Mouse (Mus musculus): ENCODE measurements around the gene 1700014D04Rik. TPM values are rescaled to one million over a fixed set of nuclear protein-coding genes. Genes with fewer than 3 reads are reported as not detected.

Gene 1700014D04Rik
- total and polyA plus RNA-seq, 3 experiments = not detected

DNA sequence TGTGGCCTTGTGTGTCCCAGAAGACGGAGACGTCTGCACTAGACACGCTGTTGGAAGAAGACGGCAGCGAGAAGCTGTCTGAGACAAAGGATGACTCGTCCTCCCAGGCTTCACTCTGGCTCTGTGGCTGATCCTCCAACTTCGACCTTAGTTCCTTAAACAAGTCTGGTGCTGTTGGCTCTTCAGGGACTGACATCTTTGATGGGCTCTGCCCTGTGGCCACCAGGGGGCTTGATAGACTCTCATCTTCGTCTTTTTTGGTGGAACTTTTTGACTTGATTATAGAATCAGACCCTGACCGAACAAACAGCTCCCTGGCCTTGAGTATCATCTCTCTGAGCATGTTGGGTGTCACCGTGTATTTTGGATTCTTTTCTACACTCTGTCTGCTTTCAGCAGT, 4.9 kb downstream of the 1700014D04Rik start:
- Histone ChIP-seq H3K9me3 (replicated peaks; ENCODE audit: low read length) (no peaks in the 10 kb centered on the region), H3K4me1 (ENCODE audit: control insufficient read depth in 1 of 2, insufficient read depth in 2 of 2) (no peaks in the 10 kb centered on the region), H3K79me2 (replicated peaks; ENCODE audit: control insufficient read depth, extremely low read depth, insufficient read depth, poor library complexity, severe bottlenecking) (no peaks in the 10 kb centered on the region), H3K9ac (ENCODE audit: insufficient read depth, low read depth) (no peak overlapping the region), H3K4me2 (ENCODE audit: insufficient read depth, low read depth, poor library complexity, severe bottlenecking) (no peak overlapping the region), H3K27ac (ENCODE audit: insufficient read depth, low read depth) (no peak overlapping the region), H3K4me3 (replicated peaks in 1 of 3; ENCODE audit: low read depth in 2 of 3, low read length in 2 of 3, poor library complexity in 1 of 3) (no peak overlapping the region), H3K36me3 (replicated peaks in 1 of 2; ENCODE audit: control insufficient read depth in 1 of 2, insufficient read depth in 1 of 2, low read length in 1 of 2) (no peaks in the 10 kb centered on the region), H3K27me3 (replicated peaks) (no peaks in the 10 kb centered on the region)
- dilution Hi-C loops (cut with MboI; ENCODE audit: extremely low pct_ligation_motif_present, extremely low pct_unique_long_range_greater_than_20kb, low sequenced_read_pairs) = no loop called here
- DNase-seq (ENCODE audit: extremely low read depth) = peak; percentile 29
- TF ChIP-seq SMC3 (IDR thresholded peaks at IDR 0.05; ENCODE audit: low read depth, low read length) = peak; percentile 43
- no peak for TF ChIP-seq HCFC1 (IDR thresholded peaks at IDR 0.05; ENCODE audit: low read depth, low read length)
- TF ChIP-seq RAD21 (IDR thresholded peaks at IDR 0.05; ENCODE audit: low read depth, low read length) = peak; percentile 16
- TF ChIP-seq PAX5 (IDR thresholded peaks at IDR 0.05; ENCODE audit: low read length) = no peak
- peak in 1 of 2 experiments; percentile 65; a peak in 3 of 4 replicates for TF ChIP-seq CTCF (conservative IDR thresholded peaks at IDR 0.05 in 1 of 2, IDR thresholded peaks at IDR 0.05 in 1 of 2; ENCODE audit: low read depth in 2 of 2, low read length in 2 of 2)
- in situ Hi-C loops (cut with MboI; ENCODE audit: low pct_ligation_motif_present, low pct_unique_long_range_greater_than_20kb, low sequenced_read_pairs) = loop anchor here (25.0 kb wide), 1 partner anchor 1129 kb away; the partner anchor contains the start of gene Slc28a3

DNA sequence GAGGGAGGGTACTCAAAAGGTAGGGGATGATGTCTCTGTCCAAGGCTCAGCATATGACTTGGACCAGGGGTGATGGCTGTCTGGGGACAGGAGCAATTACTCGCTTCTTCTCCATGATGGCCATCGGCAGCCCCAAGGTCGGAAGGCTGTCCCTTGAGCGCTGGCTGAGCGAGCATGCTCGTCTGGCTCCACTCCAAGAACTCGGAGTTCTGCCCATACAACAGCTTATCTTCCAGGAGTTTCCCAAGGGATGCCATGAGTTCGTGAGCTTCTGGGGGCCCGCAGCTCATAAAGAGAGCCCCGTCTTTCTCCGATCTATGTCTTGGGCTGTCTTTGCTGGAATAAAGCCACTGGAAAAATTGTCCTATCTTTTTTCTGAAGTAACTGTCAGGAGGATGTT, 5.5 kb downstream of the 1700014D04Rik start:
- Histone ChIP-seq H3K27me3 (replicated peaks) (no peaks in the 10 kb centered on the region), H3K36me3 (replicated peaks in 1 of 2; ENCODE audit: control insufficient read depth in 1 of 2, insufficient read depth in 1 of 2, low read length in 1 of 2) (no peaks in the 10 kb centered on the region), H3K4me2 (ENCODE audit: insufficient read depth, low read depth, poor library complexity, severe bottlenecking) (no peak overlapping the region), H3K79me2 (replicated peaks; ENCODE audit: control insufficient read depth, extremely low read depth, insufficient read depth, poor library complexity, severe bottlenecking) (no peaks in the 10 kb centered on the region), H3K9ac (ENCODE audit: insufficient read depth, low read depth) (no peak overlapping the region), H3K4me1 (ENCODE audit: control insufficient read depth in 1 of 2, insufficient read depth in 2 of 2) (no peaks in the 10 kb centered on the region), H3K27ac (ENCODE audit: insufficient read depth, low read depth) (no peak overlapping the region), H3K9me3 (replicated peaks; ENCODE audit: low read length) (no peaks in the 10 kb centered on the region), H3K4me3 (replicated peaks in 1 of 3; ENCODE audit: low read depth in 2 of 3, low read length in 2 of 3, poor library complexity in 1 of 3) (no peak overlapping the region)
- TF ChIP-seq PAX5 (IDR thresholded peaks at IDR 0.05; ENCODE audit: low read length) (no peak), SIN3A (IDR thresholded peaks at IDR 0.05; ENCODE audit: low read length) (no peak), ZC3H11A (IDR thresholded peaks at IDR 0.05; ENCODE audit: low read depth, low read length) (no peak), GABPA (IDR thresholded peaks at IDR 0.05; ENCODE audit: insufficient replicate concordance, low read depth, low read length) (no peak), BHLHE40 (IDR thresholded peaks at IDR 0.05; ENCODE audit: low read depth, low read length) (no peak), CTCF (conservative IDR thresholded peaks at IDR 0.05 in 1 of 2, IDR thresholded peaks at IDR 0.05 in 1 of 2; ENCODE audit: low read depth in 2 of 2, low read length in 2 of 2) (no peak), RAD21 (IDR thresholded peaks at IDR 0.05; ENCODE audit: low read depth, low read length) (no peak), HCFC1 (IDR thresholded peaks at IDR 0.05; ENCODE audit: low read depth, low read length) (no peak), MAZ (IDR thresholded peaks at IDR 0.05; ENCODE audit: low read depth, low read length) (no peak), ZMIZ1 (IDR thresholded peaks at IDR 0.05; ENCODE audit: low read depth, low read length) (no peak), ZKSCAN1 (IDR thresholded peaks at IDR 0.05; ENCODE audit: borderline replicate concordance, low read depth, low read length) (no peak)
- dilution Hi-C loops (cut with MboI; ENCODE audit: extremely low pct_ligation_motif_present, extremely low pct_unique_long_range_greater_than_20kb, low sequenced_read_pairs) = no loop called here
- in situ Hi-C loops (cut with MboI; ENCODE audit: low pct_ligation_motif_present, low pct_unique_long_range_greater_than_20kb, low sequenced_read_pairs) = loop anchor here (25.0 kb wide), 1 partner anchor 1129 kb away; the partner anchor contains the start of gene Slc28a3
- no peak for DNase-seq (ENCODE audit: extremely low read depth)

DNA sequence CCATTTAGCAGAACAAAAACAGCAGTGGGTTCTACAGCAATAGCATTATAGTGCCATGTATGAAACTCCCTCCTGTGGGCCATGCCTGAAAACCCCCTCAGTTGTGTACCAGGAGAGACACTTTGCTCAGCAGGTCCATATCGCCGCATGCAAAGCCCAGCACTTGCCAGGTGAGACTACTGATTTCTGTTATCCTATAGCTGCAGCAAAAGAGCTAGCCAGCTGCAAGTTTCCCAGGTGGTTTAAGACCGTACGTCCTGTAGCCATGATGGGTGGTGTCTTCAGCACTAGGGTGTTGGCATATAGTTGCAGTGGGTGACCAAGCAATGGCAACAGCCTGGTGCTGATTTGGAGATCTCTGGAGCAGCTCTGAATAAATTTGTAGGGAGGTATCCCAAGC, 7.2 kb downstream of the 1700014D04Rik start:
- dilution Hi-C loops (cut with MboI; ENCODE audit: extremely low pct_ligation_motif_present, extremely low pct_unique_long_range_greater_than_20kb, low sequenced_read_pairs) = no loop called here
- in situ Hi-C loops (cut with MboI; ENCODE audit: low pct_ligation_motif_present, low pct_unique_long_range_greater_than_20kb, low sequenced_read_pairs) = loop anchor here (25.0 kb wide), 1 partner anchor 1127 kb away; the partner anchor contains the start of gene Slc28a3
- Histone ChIP-seq H3K4me3 (replicated peaks in 1 of 3; ENCODE audit: low read depth in 2 of 3, low read length in 2 of 3, poor library complexity in 1 of 3) (no peak overlapping the region), H3K79me2 (replicated peaks; ENCODE audit: control insufficient read depth, extremely low read depth, insufficient read depth, poor library complexity, severe bottlenecking) (no peaks in the 10 kb centered on the region), H3K27ac (ENCODE audit: insufficient read depth, low read depth) (no peak overlapping the region), H3K9ac (ENCODE audit: insufficient read depth, low read depth) (no peak overlapping the region), H3K4me2 (ENCODE audit: insufficient read depth, low read depth, poor library complexity, severe bottlenecking) (no peak overlapping the region), H3K27me3 (replicated peaks) (no peaks in the 10 kb centered on the region), H3K36me3 (replicated peaks in 1 of 2; ENCODE audit: control insufficient read depth in 1 of 2, insufficient read depth in 1 of 2, low read length in 1 of 2) (no peaks in the 10 kb centered on the region), H3K4me1 (ENCODE audit: control insufficient read depth in 1 of 2, insufficient read depth in 2 of 2) (peaks cover 3 to 4% of the 10 kb centered on the region in 2 experiments), H3K9me3 (replicated peaks; ENCODE audit: low read length) (no peaks in the 10 kb centered on the region)
- TF ChIP-seq SMC3 (IDR thresholded peaks at IDR 0.05; ENCODE audit: low read depth, low read length) = no peak
- TF ChIP-seq ZNF384 (IDR thresholded peaks at IDR 0.05; ENCODE audit: low read depth, low read length) = no peak
- no peak for TF ChIP-seq E2F4 (IDR thresholded peaks at IDR 0.05; ENCODE audit: insufficient replicate concordance, low read depth, low read length)
- DNase-seq (ENCODE audit: extremely low read depth) = no peak
